In the genomic region with DNA sequence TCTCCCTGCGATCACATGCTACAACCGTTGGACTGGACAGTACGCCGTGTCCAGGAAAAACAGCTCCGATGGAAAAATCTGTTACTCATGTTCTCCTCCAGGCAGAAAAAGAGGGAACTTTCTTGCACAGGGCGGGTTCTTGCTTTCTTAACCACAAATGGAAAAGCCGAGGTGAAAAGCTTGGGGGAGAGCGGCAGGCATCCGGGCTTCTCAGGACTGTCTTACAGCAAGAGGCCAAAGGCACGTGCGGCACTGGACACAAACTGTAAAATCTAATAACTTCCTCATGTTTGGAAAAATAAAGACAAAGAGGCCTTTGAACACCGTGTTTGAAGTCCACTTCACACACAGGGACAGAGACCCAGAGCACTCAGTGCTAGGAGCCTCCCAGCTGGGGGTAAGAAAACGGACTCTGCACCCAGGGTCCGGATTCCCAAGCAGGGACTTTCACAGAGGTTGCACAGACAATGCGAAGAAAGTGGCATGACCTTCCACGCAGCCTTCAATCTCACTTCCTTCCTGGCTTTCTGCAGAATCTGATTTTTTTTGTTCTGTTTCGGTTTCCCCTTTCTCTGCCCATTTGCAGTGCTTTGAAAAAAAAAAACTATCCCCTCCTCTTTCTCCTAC, we compare ENCODE assay signal across 9 mouse cellular contexts.
DNase-seq lines count a peak whose midpoint lies in the region; ATAC-seq lines count a peak whose summit lies in the region.
"Had no signal": no experiment of that assay in that cellular context is flagged by ENCODE, and none has a peak within 500 bp of the region (broad histone marks: within the 10 kb centered on the region; RNA-seq: fewer than 3 reads in every experiment).

No protein-coding gene starts in this region.

- H3K4me3 ChIP-seq in heart, embryonic 12.5 days, result no peak overlapping the region
- H3K4me3 ChIP-seq: neural tube, embryonic 13.5 days had no signal

- 45% methylated on average over 17 of the region's 17 CpGs for WGBS in heart, embryonic 12.5 days

- DNase-seq in 416B (ENCODE audit: low read depth), result peak; percentile 24
- DNase-seq in kidney, postnatal 14 days, result peak; percentile 86
- no peak for DNase-seq in cerebellum, postnatal 14 days
- no peak for DNase-seq in frontal cortex, postnatal 10 days (ENCODE audit: low spot score in 2 of 2)
- DNase-seq in right cerebral cortex, postnatal 10 days (ENCODE audit: low spot score in 2 of 2), result no peak

- H3K9me3 ChIP-seq in heart, embryonic 12.5 days (replicated peaks), result peaks cover 3% of the 10 kb centered on the region; the same call in 1 of the 2 replicates
- H3K9me3 ChIP-seq: neural tube, embryonic 13.5 days had no signal

- ATAC-seq in CD4-positive, CD25-positive, alpha-beta regulatory T cell, adult 4 months, result peak; percentile 90
- ATAC-seq in heart, embryonic 12.5 days (ENCODE audit: insufficient number of reproducible peaks, low FRiP score), result peak; percentile 67
- ATAC-seq in megakaryocyte, adult 5-6 weeks (ENCODE audit: poor library complexity, severe bottlenecking), result peak; percentile 81

- peaks cover 11% of the 10 kb centered on the region for H3K4me1 ChIP-seq in heart, embryonic 12.5 days (replicated peaks)

- peak overlapping the region; percentile 32; the same call in 1 of the 2 replicates for H3K4me2 ChIP-seq in heart, embryonic 12.5 days
- H3K4me2 ChIP-seq: neural tube, embryonic 13.5 days had no signal

- no peaks in the 10 kb centered on the region for H3K27me3 ChIP-seq in heart, embryonic 12.5 days (replicated peaks)
- H3K27me3 ChIP-seq: neural tube, embryonic 13.5 days had no signal

- H3K36me3 ChIP-seq in heart, embryonic 12.5 days, result no peaks in the 10 kb centered on the region
- H3K36me3 ChIP-seq: neural tube, embryonic 13.5 days had no signal

- H3K9ac ChIP-seq in heart, embryonic 12.5 days, result no peak overlapping the region
- H3K9ac ChIP-seq: neural tube, embryonic 13.5 days had no signal

- peak overlapping the region; percentile 67 for H3K27ac ChIP-seq in heart, embryonic 12.5 days (ENCODE audit: poor library complexity, severe bottlenecking)

Comparison
In these comparisons a context has a peak if more than half of its experiments do, and no peak if none do; other contexts are left out.
1. DNase-seq: peak in 416B (single experiment) and kidney, postnatal 14 days (single experiment); none in cerebellum, postnatal 14 days (0 of 2), frontal cortex, postnatal 10 days (0 of 2) and right cerebral cortex, postnatal 10 days (0 of 2).
2. Peak in every context shown above with its lines, with median percentiles within 50 percentile points of each other: ATAC-seq.